Mouse (Mus musculus) testis, adult 2 months (tissue): ENCODE measurements at regions not wholly inside any gene's neighbourhood (a gene's known extent, or its start where the extent isn't known, plus 50 kb on each side); places are given as distances from the start of the nearest gene placed in this dataset.
A peak's percentile ranks its signal among the peaks of the same experiment; 100 is the strongest.

Source experiments
- H3K27ac ChIP-seq: fragments of 200-500 bp; 2 replicates; pipeline ENCODE4 v1.5.1; 2012; ENCODE audit warnings: low read depth, low read length; ENCODE audit not compliant: control insufficient read depth, insufficient read depth
- H3K27me3 ChIP-seq: fragments of 200-500 bp; 2 replicates; pipeline ENCODE4 v1.6.1; 2012; ENCODE audit warnings: mild to moderate bottlenecking, low read length, moderate library complexity; ENCODE audit not compliant: control insufficient read depth, insufficient read depth
- H3K36me3 ChIP-seq: fragments of 200-500 bp; 2 replicates; pipeline ENCODE4 v1.6.1; 2012; ENCODE audit warnings: mild to moderate bottlenecking, low read length; ENCODE audit not compliant: control insufficient read depth, insufficient read depth
- H3K4me1 ChIP-seq: fragments of 200-500 bp; 2 replicates; pipeline ENCODE4 v1.6.1; 2012; ENCODE audit warnings: low read length; ENCODE audit not compliant: control insufficient read depth, insufficient read depth
- H3K4me3 ChIP-seq: fragments of 200-500 bp; 2 replicates; pipeline ENCODE4 v1.5.1; 2012; ENCODE audit warnings: low read depth, mild to moderate bottlenecking, low read length, moderate library complexity, mixed read lengths; ENCODE audit not compliant: control insufficient read depth
- CTCF ChIP-seq: fragments of 200-500 bp; IDR thresholded peaks from 2 replicates; pipeline ENCODE4 v1.5.1; 2012; ENCODE audit warnings: low read depth, mild to moderate bottlenecking, inconsistent platforms, low read length, moderate library complexity; ENCODE audit not compliant: control insufficient read depth, insufficient read depth, insufficient replicate concordance
- POLR2A ChIP-seq: fragments of 200-500 bp; IDR thresholded peaks from 2 replicates; pipeline ENCODE4 v1.6.1; 2012; ENCODE audit warnings: low read depth, mild to moderate bottlenecking, inconsistent platforms, low read length, moderate library complexity; ENCODE audit not compliant: control insufficient read depth

DNA sequence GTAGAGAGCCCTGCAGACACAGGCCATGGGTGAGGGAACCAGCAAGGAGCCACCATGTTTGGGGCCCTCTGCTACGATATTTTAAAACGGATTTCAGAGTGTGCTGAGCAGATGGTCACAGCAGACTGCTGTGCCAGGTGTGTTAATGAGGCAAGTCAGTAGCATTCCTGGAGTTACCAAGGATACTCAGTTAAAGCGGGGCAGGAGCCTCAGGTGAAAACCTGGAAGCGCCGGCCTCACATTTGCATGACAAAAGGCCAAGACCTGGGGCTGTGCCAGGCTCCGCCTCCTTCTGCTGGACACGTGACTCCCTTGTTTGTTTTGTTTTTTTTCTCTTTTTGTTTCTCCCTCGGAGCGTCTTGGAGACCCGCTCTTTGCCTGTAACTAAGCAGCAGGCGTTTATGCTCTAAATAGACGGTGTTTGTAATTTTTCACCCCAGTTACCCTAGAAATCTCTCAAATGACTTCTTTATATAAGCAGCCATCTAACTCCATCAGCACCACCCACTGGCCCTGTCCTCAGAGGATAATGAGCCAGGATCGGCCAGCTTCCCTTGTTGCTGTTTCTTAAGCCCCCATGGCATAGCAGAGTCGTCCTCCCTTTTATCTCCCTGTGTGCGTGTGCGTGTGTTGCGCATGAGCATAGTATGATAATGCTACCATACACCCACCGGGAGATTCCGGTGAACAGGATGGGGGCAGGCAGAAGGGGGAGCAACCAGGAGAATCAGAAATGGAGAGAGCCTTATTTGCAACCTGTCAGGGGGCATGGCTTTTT lies 166.9 kb upstream of the Gm3448 start:
- Histone ChIP-seq H3K4me3 (peak overlapping the region; percentile 44), H3K4me1 (peaks cover 6% of the 10 kb centered on the region; the same call in 1 of the 2 replicates), H3K36me3 (no peaks in the 10 kb centered on the region), H3K27me3 (no peaks in the 10 kb centered on the region), H3K27ac (no peak overlapping the region)
- TF ChIP-seq POLR2A (no peak), CTCF (no peak)

DNA sequence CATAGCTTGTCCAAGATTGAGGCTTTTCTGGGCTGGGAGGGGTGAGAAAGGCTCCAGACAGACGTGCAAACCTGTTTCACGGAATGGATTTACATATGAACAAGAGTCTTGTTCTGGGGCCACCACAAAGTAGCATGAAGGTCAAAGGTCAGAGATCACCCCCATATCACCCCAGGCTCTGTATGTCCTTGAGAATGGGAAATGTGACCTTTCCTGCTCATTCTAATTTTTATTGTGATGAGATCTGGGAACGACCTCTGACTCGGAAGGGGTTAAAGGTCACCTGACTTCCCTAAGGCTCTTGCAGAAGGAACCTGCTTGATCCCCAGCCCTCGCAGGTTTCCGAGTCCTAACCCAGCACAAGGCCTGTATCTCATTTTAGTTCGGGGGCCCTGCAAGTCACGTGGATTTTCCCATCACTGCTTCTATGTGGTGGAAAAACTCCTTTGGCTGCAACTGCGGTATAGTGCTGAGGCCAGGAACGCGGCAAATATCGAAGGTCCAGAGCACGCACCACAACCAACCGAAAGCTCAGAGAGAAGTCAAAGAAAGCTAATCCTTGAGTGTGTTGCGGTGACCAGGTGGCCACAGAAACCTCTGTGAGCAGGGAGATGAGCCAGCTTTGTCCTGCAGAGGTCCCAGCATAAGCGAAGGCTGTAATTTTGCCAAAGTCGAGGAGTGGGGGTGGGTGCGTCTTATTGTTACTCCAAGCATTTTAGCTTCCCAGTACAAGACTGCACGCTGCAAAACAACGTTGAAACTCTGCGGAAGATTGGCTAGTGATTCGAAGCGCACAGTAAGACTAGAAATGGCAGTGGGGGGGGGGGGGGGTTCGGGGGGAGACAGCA lies 166.1 kb upstream of the Gm3448 start:
- no peak for TF ChIP-seq POLR2A
- TF ChIP-seq CTCF, result no peak

DNA sequence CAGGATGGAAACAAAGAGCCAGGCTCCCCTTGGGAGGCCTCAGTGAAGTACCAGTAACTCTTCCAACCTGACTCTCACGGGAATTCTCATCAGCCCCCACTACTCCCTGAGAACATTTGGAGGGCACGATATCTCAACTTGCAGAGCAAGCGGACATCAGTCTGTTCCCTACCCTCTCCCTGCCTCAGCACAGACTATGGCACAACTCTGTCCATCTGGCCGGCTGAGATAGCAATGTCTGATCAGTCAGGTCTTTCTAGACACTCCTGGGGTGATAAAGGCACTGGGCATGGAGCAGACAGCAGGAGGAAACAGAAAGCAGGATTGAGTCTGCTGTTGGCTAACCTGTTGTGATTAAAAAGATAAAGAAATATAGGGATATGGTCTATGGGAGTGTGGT lies 164.5 kb upstream of the Gm3448 start:
- Histone ChIP-seq H3K27ac (no peak overlapping the region), H3K4me1 (peaks cover 6% of the 10 kb centered on the region; the same call in 1 of the 2 replicates), H3K27me3 (no peaks in the 10 kb centered on the region), H3K4me3 (no peak overlapping the region), H3K36me3 (no peaks in the 10 kb centered on the region)
- TF ChIP-seq POLR2A, result no peak
- TF ChIP-seq CTCF, result no peak

More for the DNA sequence above, 166.1 kb upstream of the Gm3448 start:
- peaks cover 6% of the 10 kb centered on the region; the same call in 1 of the 2 replicates for H3K4me1 ChIP-seq
- no peak overlapping the region; the same call in 1 of the 2 replicates for H3K4me3 ChIP-seq
- H3K27me3 ChIP-seq, result no peaks in the 10 kb centered on the region
- no peaks in the 10 kb centered on the region for H3K36me3 ChIP-seq
- H3K27ac ChIP-seq, result no peak overlapping the region

DNA sequence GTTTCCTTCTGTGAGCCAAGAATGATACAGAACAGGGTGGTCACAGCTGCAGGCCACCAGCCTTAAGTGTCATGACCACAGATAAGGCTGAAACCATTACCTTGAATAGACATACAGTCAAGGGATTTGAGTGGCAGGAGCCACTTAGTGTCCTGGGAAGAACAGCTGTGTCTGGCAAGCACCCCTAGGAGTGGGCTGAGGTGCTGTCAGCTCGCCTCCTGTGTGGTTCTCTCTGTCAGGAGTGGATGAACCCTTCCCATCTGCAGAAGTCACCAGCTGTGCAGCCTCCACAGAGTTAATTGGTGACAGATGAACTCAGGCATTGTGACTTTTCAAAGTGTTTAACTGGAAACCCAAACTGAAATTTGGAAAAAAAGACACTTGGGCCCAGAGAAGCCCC lies 163.2 kb upstream of the Gm3448 start:
- no peak overlapping the region for H3K27ac ChIP-seq
- TF ChIP-seq CTCF, result no peak
- TF ChIP-seq POLR2A, result no peak
- H3K27me3 ChIP-seq, result no peaks in the 10 kb centered on the region
- H3K4me1 ChIP-seq, result peaks cover 6% of the 10 kb centered on the region; the same call in 1 of the 2 replicates
- no peak overlapping the region for H3K4me3 ChIP-seq
- H3K36me3 ChIP-seq, result no peaks in the 10 kb centered on the region

DNA sequence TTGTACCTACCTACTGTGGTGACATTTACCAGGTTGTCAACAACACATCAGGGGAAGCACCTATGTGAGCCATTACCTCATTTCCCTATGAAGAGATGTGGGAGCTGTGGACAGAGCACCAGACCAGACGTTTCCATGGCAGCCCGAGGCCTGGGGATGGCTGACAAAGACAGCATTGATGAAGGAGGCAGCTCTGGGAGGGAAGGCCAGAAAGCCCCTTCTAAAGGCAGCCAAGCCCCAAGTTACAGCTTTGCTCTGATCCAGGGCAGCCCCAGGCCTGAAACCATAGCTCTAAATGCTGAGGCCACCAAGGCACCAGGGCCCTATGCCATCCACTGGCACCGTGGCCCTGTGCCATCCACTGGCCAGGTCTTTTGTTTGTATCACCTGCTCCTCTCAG lies 157.9 kb upstream of the Gm3448 start:
- no peak overlapping the region for H3K27ac ChIP-seq
- no peak for TF ChIP-seq CTCF
- TF ChIP-seq POLR2A, result no peak
- no peaks in the 10 kb centered on the region for H3K4me1 ChIP-seq
- no peaks in the 10 kb centered on the region for H3K36me3 ChIP-seq
- H3K4me3 ChIP-seq, result no peak overlapping the region
- no peaks in the 10 kb centered on the region for H3K27me3 ChIP-seq

DNA sequence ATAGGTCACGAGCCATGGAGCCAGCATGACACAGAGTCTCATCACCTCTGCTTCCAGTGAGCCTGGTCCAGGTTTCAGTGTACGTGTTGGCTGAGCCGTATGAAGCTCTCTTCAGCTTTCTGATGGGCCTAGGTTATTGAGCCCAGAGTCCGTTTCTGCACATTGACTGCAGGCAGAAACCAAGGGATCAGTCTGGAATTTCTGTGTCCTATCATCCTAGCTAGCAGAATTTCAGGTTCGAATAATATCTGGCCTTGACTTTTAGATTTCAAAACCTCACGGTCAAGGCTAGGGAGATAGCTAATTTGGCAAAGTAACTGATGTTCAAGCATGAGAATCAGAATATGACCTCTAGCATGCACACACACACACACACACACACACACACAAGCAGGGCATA lies 156.0 kb upstream of the Gm3448 start:
- Histone ChIP-seq H3K36me3 (no peaks in the 10 kb centered on the region), H3K4me3 (no peak overlapping the region), H3K4me1 (no peaks in the 10 kb centered on the region), H3K27ac (no peak overlapping the region), H3K27me3 (no peaks in the 10 kb centered on the region)
- no peak for TF ChIP-seq POLR2A
- TF ChIP-seq CTCF, result no peak

DNA sequence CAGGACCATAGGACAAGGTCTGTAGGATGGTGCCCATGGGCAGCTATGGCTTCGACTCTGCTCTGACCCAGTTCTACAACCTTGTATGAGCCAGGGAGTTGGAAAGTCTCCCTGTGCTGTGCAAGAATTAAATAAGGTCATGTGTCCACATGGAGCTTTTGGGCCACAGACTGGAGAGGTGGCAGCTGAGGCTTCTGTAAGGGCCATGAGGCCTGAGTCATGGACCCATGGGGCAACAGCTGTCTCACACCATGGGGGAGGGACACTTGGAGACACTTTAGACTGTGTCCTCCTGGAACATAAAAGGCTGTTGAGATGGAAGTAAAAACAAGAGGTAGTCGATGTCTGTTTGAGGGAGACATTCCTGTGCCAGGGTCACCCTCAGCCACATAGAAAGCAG lies 154.5 kb upstream of the Gm3448 start:
- H3K4me3 ChIP-seq, result no peak overlapping the region
- H3K27ac ChIP-seq, result no peak overlapping the region
- H3K4me1 ChIP-seq, result no peaks in the 10 kb centered on the region
- H3K36me3 ChIP-seq, result no peaks in the 10 kb centered on the region
- TF ChIP-seq CTCF (no peak), POLR2A (no peak)
- H3K27me3 ChIP-seq, result no peaks in the 10 kb centered on the region
